Mouse (Mus musculus) forebrain, embryonic 13.5 days (tissue): ENCODE measurements at regions not wholly inside any gene's neighbourhood (a gene's known extent, or its start where the extent isn't known, plus 50 kb on each side); places are given as distances from the start of the nearest gene placed in this dataset.
"Not testable (repeated sequence)": the region's sequence is repeated elsewhere in the genome, so short reads cannot be mapped to it uniquely, and the experiment has no call there.

Source experiments
- ATAC-seq: fragments of 200-750 bp; cut with Nextera tagmentation; 2 replicates; pipeline ENCODE4 v1.8.0; 2017
- H3K27ac ChIP-seq: fragments of 300-500 bp; sonication (generic); 2 replicates; pipeline ENCODE4 v1.5.1; 2015; ENCODE audit warnings: inconsistent platforms, mild to moderate bottlenecking, moderate library complexity
- H3K27me3 ChIP-seq: fragments of 300-500 bp; sonication (generic); 2 replicates; pipeline ENCODE4 v1.6.1; 2015; ENCODE audit warnings: mild to moderate bottlenecking, inconsistent platforms
- H3K36me3 ChIP-seq: fragments of 300-500 bp; sonication (generic); 2 replicates; pipeline ENCODE4 v1.6.1; 2015; ENCODE audit warnings: mild to moderate bottlenecking, inconsistent platforms; ENCODE audit not compliant: poor library complexity, severe bottlenecking
- H3K4me1 ChIP-seq: fragments of 300-500 bp; sonication (generic); 2 replicates; pipeline ENCODE4 v1.6.1; 2015; ENCODE audit warnings: inconsistent platforms
- H3K4me2 ChIP-seq: fragments of 300-500 bp; sonication (generic); 2 replicates; pipeline ENCODE4 v1.6.1; 2015; ENCODE audit warnings: inconsistent platforms, mild to moderate bottlenecking, moderate library complexity
- H3K4me3 ChIP-seq: fragments of 300-500 bp; sonication (generic); 2 replicates; pipeline ENCODE4 v1.5.1; 2015; ENCODE audit warnings: mild to moderate bottlenecking, inconsistent platforms
- H3K9ac ChIP-seq: fragments of 300-500 bp; sonication (generic); 2 replicates; pipeline ENCODE4 v1.6.1; 2015; ENCODE audit warnings: mild to moderate bottlenecking, inconsistent platforms
- H3K9me3 ChIP-seq: fragments of 300-500 bp; sonication (generic); replicated peaks from 2 replicates; pipeline ENCODE4 v1.6.1; 2016; ENCODE audit warnings: inconsistent platforms
- WGBS: fragments of 180-500 bp; shearing (Covaris S2); methylation state at CpG from one replicate; pipeline ENCODE4 v1.1.7; 2015; 5-methylcytosine and 5-hydroxymethylcytosine counted together

GRCm38 (mm10) chr2:100569891-100570290 is 1054.6 kb upstream of the Rag2 start:
- H3K9me3 ChIP-seq, H3K9ac ChIP-seq, H3K36me3 ChIP-seq, H3K4me3 ChIP-seq, H3K27ac ChIP-seq, H3K4me1 ChIP-seq, H3K27me3 ChIP-seq, ATAC-seq, H3K4me2 ChIP-seq: not testable (repeated sequence)
- no CpG with 5 or more reads among the region's 1 CpGs for WGBS

GRCm38 (mm10) chr2:100590643-100591042 is 1033.9 kb upstream of the Rag2 start:
- not testable (repeated sequence) for H3K27me3 ChIP-seq, H3K27ac ChIP-seq, H3K9me3 ChIP-seq, H3K4me1 ChIP-seq, H3K9ac ChIP-seq, H3K4me3 ChIP-seq, H3K4me2 ChIP-seq, H3K36me3 ChIP-seq
- peak; percentile 53; the same call in 1 of the 2 replicates for ATAC-seq

GRCm38 (mm10) chr2:100626183-100626582 is 998.3 kb upstream of the Rag2 start:
- H3K27ac ChIP-seq, H3K36me3 ChIP-seq, H3K4me2 ChIP-seq, H3K9ac ChIP-seq, H3K4me1 ChIP-seq, H3K4me3 ChIP-seq, H3K27me3 ChIP-seq, H3K9me3 ChIP-seq, ATAC-seq: not testable (repeated sequence)
- no CpG with 5 or more reads among the region's 1 CpGs for WGBS

- H3K4me2 ChIP-seq, H3K36me3 ChIP-seq, H3K27ac ChIP-seq, H3K9ac ChIP-seq, H3K9me3 ChIP-seq, H3K27me3 ChIP-seq, H3K4me1 ChIP-seq, H3K4me3 ChIP-seq, ATAC-seq: not testable (repeated sequence)
- WGBS, result no CpG with 5 or more reads among the region's 3 CpGs
These were observed 971.8 kb upstream of the Rag2 start for GRCm38 (mm10) chr2:100652742-100653141.

GRCm38 (mm10) chr2:100671384-100672039 is 953.0 kb upstream of the Rag2 start:
- not testable (repeated sequence) for H3K4me1 ChIP-seq, ATAC-seq, H3K4me2 ChIP-seq, H3K27ac ChIP-seq, H3K27me3 ChIP-seq, H3K36me3 ChIP-seq, H3K9ac ChIP-seq, H3K9me3 ChIP-seq, H3K4me3 ChIP-seq
- WGBS, result no CpG with 5 or more reads among the region's 1 CpGs

- H3K27ac ChIP-seq, H3K9ac ChIP-seq, H3K4me3 ChIP-seq, H3K4me1 ChIP-seq, H3K36me3 ChIP-seq, ATAC-seq, H3K9me3 ChIP-seq, H3K27me3 ChIP-seq, H3K4me2 ChIP-seq: not testable (repeated sequence)
- no CpG with 5 or more reads among the region's 1 CpGs for WGBS
These were observed 916.1 kb upstream of the Rag2 start for GRCm38 (mm10) chr2:100708395-100708794.

GRCm38 (mm10) chr2:100743294-100743693 is 881.2 kb upstream of the Rag2 start:
- H3K9me3 ChIP-seq, ATAC-seq, H3K4me2 ChIP-seq, H3K36me3 ChIP-seq, H3K4me3 ChIP-seq, H3K9ac ChIP-seq, H3K27me3 ChIP-seq, H3K27ac ChIP-seq, H3K4me1 ChIP-seq: not testable (repeated sequence)
- no CpG with 5 or more reads among the region's 1 CpGs for WGBS

GRCm38 (mm10) chr2:100755033-100755432 is 869.5 kb upstream of the Rag2 start:
- H3K4me2 ChIP-seq, H3K4me1 ChIP-seq, H3K9ac ChIP-seq, H3K27ac ChIP-seq, H3K4me3 ChIP-seq, H3K27me3 ChIP-seq, H3K36me3 ChIP-seq, ATAC-seq, H3K9me3 ChIP-seq: not testable (repeated sequence)

GRCm38 (mm10) chr2:100785392-100785791 is 839.1 kb upstream of the Rag2 start:
- Histone ChIP-seq H3K27me3 (no peaks in the 10 kb centered on the region), H3K4me2 (no peak overlapping the region), H3K27ac (no peak overlapping the region), H3K9me3 (no peaks in the 10 kb centered on the region), H3K4me3 (no peak overlapping the region), H3K36me3 (no peaks in the 10 kb centered on the region), H3K9ac (no peak overlapping the region), H3K4me1 (no peaks in the 10 kb centered on the region)
- WGBS, result 59% methylated on average over 2 of the region's 2 CpGs
- ATAC-seq, result no peak; the same call in 1 of the 2 replicates

GRCm38 (mm10) chr2:100795578-100795977 is 828.9 kb upstream of the Rag2 start:
- Histone ChIP-seq H3K27ac (no peak overlapping the region), H3K36me3 (no peaks in the 10 kb centered on the region), H3K9ac (no peak overlapping the region), H3K4me2 (no peak overlapping the region), H3K9me3 (no peaks in the 10 kb centered on the region), H3K4me1 (no peaks in the 10 kb centered on the region), H3K4me3 (no peak overlapping the region), H3K27me3 (no peaks in the 10 kb centered on the region)
- WGBS, result 74% methylated on average over 2 of the region's 2 CpGs
- peak; percentile 30; the same call in 1 of the 2 replicates for ATAC-seq

- Histone ChIP-seq H3K4me2 (no peak overlapping the region), H3K27me3 (no peaks in the 10 kb centered on the region), H3K36me3 (no peaks in the 10 kb centered on the region), H3K9ac (no peak overlapping the region), H3K4me1 (no peaks in the 10 kb centered on the region), H3K4me3 (no peak overlapping the region), H3K9me3 (no peaks in the 10 kb centered on the region), H3K27ac (no peak overlapping the region)
- WGBS, result 64% methylated on average over 2 of the region's 2 CpGs
- ATAC-seq, result no peak
These were observed 827.7 kb upstream of the Rag2 start for GRCm38 (mm10) chr2:100796830-100797229.

- H3K9me3 ChIP-seq, result no peaks in the 10 kb centered on the region
- H3K4me2 ChIP-seq, result no peak overlapping the region
- no peak overlapping the region for H3K9ac ChIP-seq
- 90% methylated on average over 1 of the region's 1 CpGs for WGBS
- no peaks in the 10 kb centered on the region for H3K36me3 ChIP-seq
- no peak overlapping the region for H3K4me3 ChIP-seq
- no peaks in the 10 kb centered on the region for H3K27me3 ChIP-seq
- no peaks in the 10 kb centered on the region for H3K4me1 ChIP-seq
- no peak for ATAC-seq
- H3K27ac ChIP-seq, result no peak overlapping the region
These were observed 827.0 kb upstream of the Rag2 start for GRCm38 (mm10) chr2:100797502-100797901.

GRCm38 (mm10) chr2:100812546-100812945 is 812.0 kb upstream of the Rag2 start:
- WGBS, result 87% methylated on average over 2 of the region's 2 CpGs
- Histone ChIP-seq H3K27me3 (no peaks in the 10 kb centered on the region), H3K4me2 (no peak overlapping the region), H3K4me1 (no peaks in the 10 kb centered on the region), H3K27ac (no peak overlapping the region), H3K36me3 (no peaks in the 10 kb centered on the region), H3K9me3 (no peaks in the 10 kb centered on the region), H3K9ac (no peak overlapping the region), H3K4me3 (no peak overlapping the region)
- ATAC-seq, result no peak
